Mouse (Mus musculus) ES-Bruce4 (cell line): ENCODE results near the gene Mroh7.

Source experiments
- CTCF ChIP-seq: IDR thresholded peaks from one replicate; pipeline ENCODE4 v1.8.1; 2011; ENCODE audit warnings: low read depth, low read length
- POLR2A ChIP-seq: IDR thresholded peaks from one replicate; pipeline ENCODE4 v1.8.1; 2011; ENCODE audit warnings: low read length; ENCODE audit not compliant: insufficient read depth

DNA sequence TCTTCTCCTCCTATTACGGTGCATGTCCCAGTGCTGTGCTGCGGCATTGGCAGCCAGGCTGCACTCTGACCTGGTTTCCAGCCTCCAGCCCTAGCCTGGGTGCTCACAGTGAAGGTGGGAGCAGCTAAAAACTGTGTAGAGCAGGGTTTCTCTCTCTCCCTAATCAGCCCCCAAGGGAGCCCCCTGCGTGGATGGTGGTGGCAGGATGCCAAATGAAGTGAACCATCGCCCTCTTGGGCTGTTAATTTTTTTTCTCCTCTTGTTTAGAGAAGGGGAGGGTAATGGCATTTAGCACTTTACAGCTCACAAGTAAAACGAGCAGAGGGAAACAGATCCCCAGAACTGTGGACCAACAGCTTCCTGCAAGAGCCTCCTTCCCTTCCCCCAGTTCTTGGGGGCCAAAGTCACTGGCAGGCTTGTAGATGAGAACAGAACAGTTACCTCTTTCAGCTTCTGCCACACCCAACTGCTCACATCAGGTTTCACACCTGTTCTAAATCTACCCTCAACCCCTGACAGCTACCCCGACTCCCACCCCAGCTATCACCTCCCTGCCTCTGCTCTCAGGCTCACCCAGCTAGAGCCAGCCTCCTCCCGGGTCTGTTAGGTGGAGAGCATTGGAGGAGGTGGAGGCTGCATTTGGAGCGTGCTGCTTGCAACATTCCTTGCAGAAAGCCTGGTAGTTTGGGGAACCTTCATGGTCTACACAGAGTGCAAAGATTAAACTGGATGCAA, 87.1 kb downstream of the Mroh7 start:
- TF ChIP-seq POLR2A: no peak
- no peak for TF ChIP-seq CTCF
